Mouse (Mus musculus) spleen, postnatal 10 days (tissue): ENCODE data around the gene Tlr9.

Experiments
- DNase-seq, 2 experiments: peaks; one replicate each; pipeline ENCODE4 v3.0.0; 2021 to 2022; ENCODE audit warnings: low spot score in 2 of 2

Gene Tlr9

DNA sequence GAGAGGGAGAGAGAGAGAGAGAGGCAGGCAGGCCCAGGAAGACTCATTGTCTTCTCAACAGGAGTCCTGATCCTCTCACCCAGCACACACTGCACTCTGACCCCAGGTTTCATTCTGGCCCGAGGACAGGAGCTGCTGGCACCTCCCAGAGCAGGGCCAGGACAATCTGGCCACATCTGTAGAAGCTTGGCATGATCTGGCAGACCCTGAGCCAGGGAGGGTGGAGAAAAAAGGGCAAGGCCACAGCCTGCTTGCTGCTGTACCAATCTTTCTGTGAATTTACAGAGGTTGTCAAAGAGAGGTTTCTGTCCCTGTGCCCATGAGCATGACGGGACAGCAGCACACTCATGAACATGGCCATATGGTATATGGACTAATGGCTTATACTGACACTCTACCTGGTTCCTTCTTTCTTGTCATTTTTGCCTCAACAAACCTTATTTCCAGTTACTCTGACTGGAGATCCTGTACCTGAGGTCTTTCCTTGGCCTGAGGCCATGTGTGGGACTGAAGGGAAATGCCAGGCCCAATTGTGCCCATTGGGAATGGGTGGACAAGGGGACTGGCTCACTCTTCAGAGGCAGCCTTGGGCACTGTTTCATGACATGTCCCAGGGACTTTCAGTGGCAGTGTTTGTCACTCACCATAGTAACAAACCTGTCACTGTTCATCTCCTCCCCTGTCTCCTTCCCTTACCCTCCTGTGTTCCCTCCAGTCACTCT lies 44.7 kb downstream of the Tlr9 start:
- no peak for DNase-seq

DNA sequence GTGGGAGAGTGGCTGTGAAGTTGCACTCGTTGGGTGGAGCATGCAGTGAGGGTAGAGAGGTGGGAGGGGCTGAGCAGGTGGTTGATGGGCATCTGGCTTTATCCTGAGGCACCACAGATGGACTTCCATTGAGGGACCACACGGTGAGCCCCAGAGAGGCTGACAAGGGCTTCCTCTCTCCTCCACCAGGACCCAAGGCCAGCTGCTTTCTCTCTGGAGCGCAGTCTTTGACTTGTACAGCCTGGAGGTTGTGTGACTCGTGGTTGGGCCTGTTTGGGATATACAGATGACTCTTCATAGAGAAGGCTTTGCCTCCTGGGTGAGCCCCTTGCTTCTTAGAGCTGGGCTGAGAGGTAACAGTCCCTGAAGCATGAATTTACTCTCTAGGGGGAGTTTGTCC lies 46.0 kb downstream of the Tlr9 start:
- DNase-seq = no peak

DNA sequence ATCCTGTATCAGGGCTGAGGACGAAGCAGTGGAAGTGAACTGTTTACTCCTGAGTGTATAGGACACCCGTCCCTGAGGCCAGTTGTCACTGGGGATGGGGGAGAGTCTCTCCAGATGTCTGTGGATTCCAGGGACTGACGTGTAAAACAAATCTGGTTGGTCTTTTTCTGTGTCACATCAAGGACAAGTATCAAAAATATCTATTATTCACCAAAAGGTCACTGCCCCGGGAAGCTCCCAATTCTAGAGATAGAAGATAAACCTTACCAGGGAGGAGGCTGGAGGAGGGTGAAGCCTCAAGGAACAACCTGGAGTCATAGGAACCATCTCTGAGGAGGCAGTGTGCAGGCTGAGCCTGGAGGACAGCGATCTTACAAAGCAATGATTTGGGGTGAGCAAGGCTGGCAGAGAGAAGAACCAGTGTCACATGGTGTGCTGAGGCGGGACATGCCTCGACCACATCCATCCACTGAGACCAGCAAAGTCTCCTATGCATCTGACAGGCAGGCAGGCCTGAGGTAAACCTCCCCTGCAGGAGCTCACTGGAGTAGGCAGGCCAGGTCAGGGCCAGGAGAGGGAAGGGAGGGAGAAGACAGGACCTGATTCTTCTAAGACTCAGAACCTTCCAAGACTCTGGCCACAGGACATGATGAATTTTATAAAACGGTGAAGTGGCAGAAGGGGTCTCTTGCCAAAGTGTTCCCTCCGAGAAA lies 46.8 kb downstream of the Tlr9 start:
- no peak for DNase-seq

DNA sequence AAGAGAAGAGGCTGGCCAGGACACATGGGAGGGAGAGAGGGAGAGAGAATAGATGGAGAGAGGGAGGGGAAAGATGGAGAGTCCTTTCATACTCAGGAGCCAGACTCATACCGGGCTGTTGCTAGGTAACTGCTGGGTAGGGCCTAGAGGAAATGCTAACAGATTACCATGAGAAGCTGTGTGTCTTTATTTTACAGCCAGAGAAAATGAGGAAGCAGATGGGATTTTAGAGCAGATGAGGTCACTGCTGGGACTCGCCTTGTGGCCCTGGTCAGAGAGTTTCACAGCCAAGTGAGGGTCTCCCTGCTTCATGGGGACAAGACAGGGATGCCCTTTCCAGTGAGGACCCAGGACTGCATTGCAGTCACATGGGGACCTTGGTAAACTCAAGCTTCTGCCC lies 47.5 kb downstream of the Tlr9 start:
- no peak for DNase-seq

DNA sequence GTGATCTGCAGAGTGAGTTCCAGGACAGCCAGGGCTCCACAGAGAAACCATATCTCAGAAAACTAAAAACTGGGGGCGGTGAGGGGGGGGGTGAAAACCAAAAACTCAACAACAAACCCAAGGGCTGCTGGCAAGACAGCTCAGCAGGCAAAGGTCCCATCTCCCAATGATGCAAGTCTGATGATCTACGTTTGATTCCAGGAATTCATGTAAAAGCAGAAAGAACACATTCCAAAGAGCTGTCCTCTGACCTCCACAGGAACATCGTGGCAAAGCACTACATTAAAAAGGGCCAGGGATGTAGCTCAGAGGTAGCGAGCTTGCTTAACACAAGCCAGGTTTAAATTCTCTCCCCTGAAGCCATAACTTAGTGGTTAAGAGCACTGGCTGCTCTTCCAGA lies 48.3 kb downstream of the Tlr9 start:
- DNase-seq = no peak

DNA sequence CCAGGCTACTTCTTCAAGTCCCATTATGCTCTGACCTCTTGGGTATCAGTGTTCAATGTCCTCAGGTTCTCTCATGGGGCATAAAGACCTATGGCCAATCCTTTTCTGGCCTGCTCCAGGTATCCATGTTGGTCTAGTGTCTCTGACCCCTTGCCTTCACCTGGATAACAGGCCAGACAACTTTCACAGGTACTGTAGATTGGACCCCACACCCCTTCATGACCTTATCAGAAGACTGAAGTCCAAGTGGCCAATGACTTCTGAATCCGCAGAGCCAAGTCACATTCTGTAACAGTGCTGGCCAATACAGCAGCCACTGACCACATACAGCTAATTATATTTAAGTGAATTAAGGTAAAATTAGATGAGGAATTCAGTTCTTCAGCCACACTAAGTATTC lies 49.9 kb downstream of the Tlr9 start:
- DNase-seq = no peak

DNA sequence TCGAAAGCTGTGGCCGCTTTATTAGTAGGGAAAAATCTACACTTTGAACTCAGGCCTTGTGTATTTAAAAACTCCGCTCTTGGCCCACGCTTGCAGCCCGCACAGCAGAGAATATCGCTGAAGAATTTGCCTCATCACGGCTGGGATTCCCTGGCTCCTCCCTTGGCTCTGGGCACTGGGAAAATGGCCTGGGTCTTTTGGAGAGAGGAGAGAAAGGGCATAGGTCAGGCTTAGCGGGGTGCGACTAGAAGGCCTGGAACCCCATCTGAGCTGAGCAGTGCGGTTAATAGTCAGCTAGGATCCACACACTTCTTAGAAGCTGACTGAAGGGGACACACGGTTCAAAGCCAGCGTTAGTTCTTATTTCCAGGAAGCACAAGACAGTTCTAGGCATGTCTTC lies 50.9 kb downstream of the Tlr9 start:
- DNase-seq = no peak

DNA sequence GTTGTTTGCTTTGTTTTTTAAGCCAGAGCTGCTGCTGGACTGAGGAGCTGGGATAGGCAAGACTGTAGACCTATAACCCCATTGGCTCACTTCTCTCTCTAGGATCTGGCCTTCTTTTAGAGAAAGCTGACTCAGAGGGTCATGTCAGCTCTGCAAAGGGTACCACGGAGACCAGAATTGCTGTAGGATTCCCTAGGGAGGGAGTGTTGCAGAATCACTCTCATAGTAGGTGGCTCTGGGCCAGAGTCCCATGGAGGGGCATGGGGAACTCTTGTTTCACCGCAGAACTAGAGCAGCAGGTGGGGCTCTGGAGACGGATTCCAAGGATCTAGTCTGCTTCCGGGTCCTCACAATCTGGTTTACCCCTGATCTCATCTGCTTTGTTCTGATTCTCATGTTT lies 51.4 kb downstream of the Tlr9 start:
- no peak for DNase-seq

DNA sequence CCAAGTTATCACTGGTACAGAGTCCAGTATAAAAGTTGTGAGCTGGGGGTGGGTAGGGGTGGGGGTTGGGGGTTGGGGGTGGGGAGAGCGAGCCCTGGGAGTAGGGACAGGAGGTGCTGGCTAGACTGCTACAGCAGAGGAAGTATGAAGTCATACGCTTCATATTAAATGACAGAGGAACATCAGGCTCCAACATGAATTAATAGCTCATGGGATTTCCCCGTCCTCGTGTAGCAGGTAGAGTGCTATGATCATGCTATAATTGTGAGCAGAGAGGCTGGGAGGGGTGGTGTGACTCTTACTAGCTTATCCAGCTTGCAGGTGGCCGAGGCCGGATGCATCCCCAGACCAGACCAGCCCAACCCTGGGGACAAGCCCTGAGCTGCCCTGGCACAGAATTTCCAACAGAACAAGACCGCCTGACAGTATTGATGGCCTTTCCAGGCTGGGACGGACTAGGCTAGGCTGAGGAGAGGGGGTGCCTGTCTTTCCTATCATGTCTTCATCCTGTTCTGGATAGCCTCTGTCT lies 52.3 kb downstream of the Tlr9 start:
- DNase-seq = no peak

DNA sequence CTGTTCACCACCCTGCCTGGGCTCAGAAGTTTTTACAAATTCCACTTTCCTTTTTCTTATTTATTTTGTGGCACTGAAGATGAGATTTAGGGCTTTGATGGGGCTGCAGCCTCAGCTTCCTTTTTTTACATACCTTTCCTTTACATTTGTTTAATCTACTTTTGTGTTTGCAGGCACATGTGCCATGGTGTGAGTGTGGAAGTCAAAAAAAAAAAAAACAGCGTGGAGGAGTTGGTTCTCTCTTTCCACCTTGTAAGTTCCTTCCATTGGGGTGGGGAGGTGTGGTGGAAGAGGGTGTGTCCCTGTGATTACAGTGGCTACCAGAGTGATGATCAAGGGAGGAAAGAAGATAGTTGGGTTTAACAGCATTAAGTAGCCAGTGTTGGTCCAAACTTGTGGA lies 53.4 kb downstream of the Tlr9 start:
- DNase-seq = no peak
